Mouse (Mus musculus) CD4-positive, CD25-positive, alpha-beta regulatory T cell, adult 2 months (primary cell): ENCODE measurements at regions not wholly inside any gene's neighbourhood (a gene's known extent, or its start where the extent isn't known, plus 50 kb on each side); places are given as distances from the start of the nearest gene placed in this dataset.

Source experiments
- DNase-seq: peaks from one replicate; pipeline ENCODE4 v3.0.0-alpha.2; 2012; ENCODE audit warnings: low read depth, low spot score

DNA sequence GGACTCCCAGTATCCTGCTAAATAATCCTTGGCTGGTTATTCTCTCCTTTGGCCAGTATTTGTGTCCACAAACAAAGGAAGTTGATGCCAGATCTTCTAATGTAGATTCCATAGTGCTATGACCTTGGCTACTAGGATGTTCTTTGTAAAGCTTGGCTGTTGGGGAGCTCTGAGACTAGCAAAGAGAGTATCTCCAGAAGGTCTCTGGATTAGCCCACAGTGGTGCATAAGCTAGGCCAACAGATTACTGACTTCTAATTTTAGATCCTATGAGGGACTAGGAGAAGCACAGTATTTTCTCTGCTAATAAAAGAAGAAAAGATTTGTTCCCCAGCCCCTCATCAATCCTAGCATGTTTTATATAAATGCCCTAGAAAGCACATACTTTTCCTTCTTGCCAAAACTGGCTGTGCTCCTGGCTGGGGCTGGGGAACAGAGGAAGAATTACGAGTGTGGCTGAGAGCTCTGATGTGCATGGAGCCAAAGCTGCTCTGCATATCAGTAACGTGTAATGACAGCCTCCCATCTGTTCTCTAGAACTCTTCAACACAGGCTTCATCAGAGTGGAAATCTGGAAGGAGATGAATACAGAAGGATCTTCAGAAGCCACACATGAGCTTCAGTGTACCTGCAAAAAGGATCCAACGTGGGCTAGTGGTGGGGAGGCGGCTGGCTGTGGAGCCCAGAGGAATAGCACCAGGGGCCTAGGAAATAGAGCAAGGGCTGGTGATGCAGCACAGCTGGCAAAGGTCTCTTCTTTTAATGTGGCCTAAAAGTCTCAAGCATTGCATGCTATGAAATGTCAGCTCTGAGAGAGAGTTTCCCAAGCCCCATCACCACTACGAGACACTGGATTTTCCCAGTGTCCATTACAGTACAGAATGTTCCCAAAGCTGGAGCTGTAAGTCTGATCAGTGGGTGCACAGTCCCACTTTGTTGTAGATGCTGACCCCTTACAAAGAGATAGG, 283.0 kb upstream of the Plxna2 start:
- DNase-seq = no peak

DNA sequence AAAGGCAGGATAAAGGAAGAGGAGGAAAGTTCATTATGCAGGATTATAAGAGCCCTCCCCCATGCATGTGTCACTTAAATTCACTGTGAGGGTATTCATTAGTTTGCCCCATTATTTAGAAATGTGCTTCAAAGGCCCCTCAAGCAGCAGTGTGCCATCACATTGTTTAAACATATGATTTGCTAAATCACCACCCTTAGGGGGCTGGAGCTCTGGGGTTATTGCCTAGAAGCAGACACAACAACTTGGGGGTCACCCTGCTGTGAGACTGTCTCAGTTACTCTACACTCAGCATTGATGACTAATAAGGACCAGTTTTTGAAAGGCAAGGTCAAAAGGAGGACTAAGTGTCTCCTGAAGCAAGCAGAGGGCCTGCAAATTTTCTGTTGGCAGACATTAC, 285.4 kb upstream of the Plxna2 start:
- DNase-seq = no peak

GRCm38 (mm10) chr1:194330471-194330870, 287.5 kb upstream of the Plxna2 start:
- no peak for DNase-seq

DNA sequence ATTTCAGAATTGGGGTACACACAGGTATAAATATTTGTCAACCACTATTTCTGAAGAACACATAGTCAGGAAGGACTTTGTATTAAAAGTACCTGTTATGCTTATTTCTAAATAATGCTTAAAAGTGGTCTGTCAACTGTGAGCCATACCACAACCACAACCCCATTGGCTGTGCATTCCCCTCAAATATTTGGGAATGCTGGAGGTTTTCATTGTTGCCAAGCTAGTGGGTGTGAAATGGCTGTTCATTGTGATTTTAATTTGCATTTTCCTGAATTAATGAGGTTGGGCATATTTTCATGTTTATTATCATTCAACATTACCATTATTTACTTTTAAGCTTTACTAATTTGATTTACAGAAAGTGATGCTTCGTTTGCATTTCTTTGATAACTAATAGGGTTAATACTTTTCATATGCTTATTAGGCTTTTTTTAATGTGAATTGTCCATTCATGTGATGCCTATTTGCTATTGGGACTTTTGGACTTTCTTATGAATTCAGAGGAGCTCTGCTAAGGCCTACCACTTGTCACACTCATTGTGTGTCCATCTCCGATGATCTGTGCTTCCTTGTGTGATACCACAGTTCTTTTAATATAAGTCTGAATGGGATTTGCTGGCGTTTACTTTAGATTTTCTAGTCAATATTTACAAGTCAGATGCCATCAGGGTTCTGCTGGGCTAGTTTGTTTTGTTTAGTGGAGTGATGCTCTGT, 297.5 kb upstream of the Plxna2 start:
- DNase-seq = no peak

- no peak for DNase-seq
Observed at GRCm38 (mm10) chr1:194318351-194318750, 299.7 kb upstream of the Plxna2 start.

- no peak for DNase-seq
Observed at GRCm38 (mm10) chr1:194315593-194315992, 302.4 kb upstream of the Plxna2 start.

GRCm38 (mm10) chr1:194310373-194310772, 307.6 kb upstream of the Plxna2 start:
- DNase-seq = no peak

GRCm38 (mm10) chr1:194308648-194309047, 309.4 kb upstream of the Plxna2 start:
- no peak for DNase-seq

DNA sequence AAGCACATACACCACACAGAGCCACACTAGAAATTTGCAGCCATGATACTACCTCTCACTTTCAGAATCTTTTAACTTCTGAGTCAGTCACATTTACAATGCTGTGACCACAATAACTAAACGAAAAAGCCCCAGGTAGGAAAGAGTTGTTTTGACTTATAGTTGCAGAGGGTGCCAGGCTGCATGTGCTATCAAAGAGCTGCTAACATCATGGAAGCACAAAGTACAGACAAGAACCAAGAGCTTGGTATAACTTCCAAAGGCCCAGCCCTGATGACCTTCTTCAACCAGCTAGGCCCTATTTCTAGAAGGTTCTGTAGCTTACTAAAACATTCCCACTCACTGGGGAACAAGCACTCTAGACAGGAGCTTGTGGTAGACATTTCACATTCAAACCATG, 314.1 kb upstream of the Plxna2 start:
- no peak for DNase-seq

DNA sequence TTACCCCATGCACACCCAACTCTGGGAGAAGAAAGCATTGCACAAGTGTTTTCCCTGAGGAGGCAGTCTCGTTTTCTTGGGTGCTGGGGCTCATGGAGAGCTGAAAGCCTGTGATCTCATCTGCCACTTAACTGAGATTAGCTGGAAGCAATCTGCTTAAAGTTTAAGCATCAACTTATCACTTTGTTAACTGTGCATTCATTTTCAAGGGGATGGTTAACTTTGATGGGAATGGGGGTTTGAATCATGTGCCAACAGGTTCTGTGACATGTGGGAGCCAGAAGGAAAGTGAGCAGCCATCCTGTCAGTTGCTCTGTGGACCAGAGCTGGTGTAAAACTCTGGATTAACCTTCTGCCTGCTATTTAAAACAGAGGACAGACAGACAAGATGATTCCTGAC, 315.2 kb upstream of the Plxna2 start:
- no peak for DNase-seq

GRCm38 (mm10) chr1:194281941-194282340, 336.1 kb upstream of the Plxna2 start:
- no peak for DNase-seq

DNA sequence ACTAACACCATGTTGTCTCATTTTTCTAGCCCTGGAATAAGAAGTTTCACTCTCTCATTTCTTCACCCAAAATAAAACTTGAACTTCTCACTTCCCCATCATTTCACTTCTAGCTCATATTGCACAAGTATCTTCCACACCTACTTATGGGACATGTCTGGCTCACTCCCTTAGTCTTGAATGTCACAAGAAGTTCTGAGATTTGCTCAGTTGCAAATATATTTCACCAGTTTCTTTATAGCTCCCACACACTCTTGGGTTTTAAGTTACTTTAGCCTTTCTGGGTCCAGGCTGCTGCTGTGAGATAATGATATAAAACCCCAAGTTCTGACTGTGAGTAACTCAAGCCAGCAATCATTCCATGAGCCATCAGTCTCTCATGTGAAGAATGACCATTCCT, 350.0 kb upstream of the Plxna2 start:
- DNase-seq = no peak

DNA sequence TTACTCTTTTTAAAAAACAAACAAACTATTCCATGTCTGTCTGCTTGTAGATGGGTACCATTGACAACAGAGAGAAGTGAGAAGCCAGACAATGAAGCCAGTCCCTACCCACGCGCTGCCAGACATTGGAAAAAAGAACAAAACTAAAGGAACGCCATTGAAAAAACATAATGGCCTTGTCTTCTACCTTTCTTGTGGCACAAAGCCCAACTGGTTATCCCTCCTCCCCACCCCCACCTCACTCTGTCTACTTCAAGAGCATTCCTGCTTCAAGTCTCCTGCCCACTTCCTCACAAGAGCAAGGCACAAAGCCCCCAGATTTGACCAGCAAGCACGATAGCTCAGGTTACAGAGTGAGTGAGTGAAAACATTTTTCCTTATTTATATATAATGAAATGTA, 355.6 kb upstream of the Plxna2 start:
- no peak for DNase-seq

- no peak for DNase-seq
Observed at GRCm38 (mm10) chr1:194259957-194260356, 358.1 kb upstream of the Plxna2 start.

- no peak for DNase-seq
Observed at GRCm38 (mm10) chr1:194244776-194245366, 373.1 kb upstream of the Plxna2 start.

DNA sequence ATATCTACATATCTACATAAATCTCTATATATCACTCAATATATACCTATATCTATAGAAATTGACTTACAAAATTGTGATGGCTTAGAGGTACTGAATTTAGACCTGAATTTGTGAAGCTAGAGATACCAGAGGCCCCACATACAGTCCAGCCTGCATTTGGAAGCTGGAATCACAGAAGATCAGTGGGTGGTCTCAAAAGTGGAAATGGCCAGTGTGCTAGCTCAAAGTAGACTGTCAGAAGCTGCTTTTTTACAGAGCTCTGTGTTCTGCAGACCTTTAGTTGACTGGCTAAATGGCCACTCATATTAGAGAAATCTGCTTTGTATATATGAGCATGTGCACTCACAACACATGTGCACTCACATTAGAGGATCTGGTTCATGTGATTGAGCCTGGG, 376.9 kb upstream of the Plxna2 start:
- no peak for DNase-seq

- DNase-seq = no peak
Observed at GRCm38 (mm10) chr1:194231206-194231605, 386.8 kb upstream of the Plxna2 start.

DNA sequence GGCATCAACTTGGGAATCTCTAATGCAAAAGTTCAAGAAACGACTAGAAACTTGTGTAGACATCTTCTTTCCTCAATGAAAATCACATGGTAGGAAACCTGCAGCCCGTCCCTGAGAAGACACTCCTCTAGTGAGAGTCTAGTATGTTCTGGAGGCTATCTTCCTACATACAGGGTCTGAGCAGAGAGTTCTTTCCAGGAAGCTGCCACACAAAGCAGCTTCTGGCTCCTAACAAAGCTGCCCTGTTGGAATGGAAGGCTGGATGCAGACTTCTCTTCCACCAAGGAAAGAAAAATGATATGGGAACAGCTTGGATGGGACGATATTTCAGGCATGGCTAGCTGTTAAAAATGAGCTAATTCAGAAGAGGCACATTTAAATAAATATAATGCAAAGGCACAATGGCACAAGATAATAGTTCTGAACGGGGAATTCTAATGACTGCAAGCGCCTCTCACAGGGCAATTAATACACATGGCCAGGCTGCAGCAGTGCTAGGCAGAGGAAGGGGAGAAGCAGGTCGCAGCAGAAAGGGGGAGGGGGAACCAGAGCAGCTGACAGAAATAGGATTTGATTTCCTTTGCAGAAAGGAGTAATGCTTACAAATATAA, 391.4 kb upstream of the Plxna2 start:
- no peak for DNase-seq

DNA sequence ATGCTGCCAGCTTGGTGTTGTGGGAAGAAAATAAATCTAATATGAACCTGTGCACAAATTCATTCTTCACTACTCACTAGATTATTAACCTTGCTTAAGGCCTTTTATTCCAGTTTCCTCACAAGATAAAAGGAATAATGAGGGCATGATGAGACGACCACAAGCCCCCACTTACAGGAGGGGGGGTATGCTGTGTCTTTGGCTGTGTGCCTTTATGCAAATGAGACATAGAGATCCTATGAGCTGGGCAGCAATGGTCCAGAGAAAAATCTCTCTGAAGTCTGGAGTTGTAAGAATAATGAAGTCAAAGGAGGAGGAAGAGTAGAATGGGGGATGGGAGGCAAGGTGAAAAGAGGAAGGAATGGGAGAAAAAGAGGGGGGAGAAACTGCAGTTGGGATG, 392.2 kb upstream of the Plxna2 start:
- no peak for DNase-seq

- no peak for DNase-seq
Observed at GRCm38 (mm10) chr1:194224046-194224445, 394.0 kb upstream of the Plxna2 start.

- no peak for DNase-seq
Observed at GRCm38 (mm10) chr1:194223610-194224009, 394.4 kb upstream of the Plxna2 start.

GRCm38 (mm10) chr1:194223015-194223414, 395.0 kb upstream of the Plxna2 start:
- peak; percentile 28 for DNase-seq
